Mouse (Mus musculus): Measurements from ENCODE around the gene Gm9045. TPM values are rescaled to one million over a fixed set of nuclear protein-coding genes. Genes with fewer than 3 reads are reported as not detected.
"Not testable (repeated sequence)": the region's sequence is repeated elsewhere in the genome, so short reads cannot be mapped to it uniquely, and the experiment has no call there.

Gene Gm9045
- total RNA-seq (2022) = not detected

DNA sequence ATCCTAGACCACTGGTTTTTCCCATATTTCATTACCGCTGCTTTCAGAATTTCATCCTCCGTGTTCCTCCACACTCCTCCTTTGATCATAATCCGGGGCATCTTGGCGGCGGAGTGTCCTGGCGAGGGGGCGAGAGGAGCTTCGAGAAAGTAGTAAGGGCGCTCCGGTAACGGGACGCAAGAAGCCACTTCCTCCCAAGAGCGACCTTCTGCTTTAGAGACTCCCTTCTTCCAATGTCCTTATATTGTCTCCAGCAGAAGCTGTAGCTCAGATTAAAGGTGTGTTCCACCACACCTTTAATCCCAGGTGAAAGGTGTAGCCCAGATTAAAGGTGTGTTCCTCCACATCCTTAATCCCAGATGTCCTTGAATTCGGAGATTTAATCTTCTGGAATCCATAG, at the start of gene Gm9045:
Gene Gm9045 (minus strand): TSS at position 101 of the 400 bp plus-strand sequence.
- DNase-seq (ENCODE audit: low spot score) = not testable (repeated sequence)

DNA sequence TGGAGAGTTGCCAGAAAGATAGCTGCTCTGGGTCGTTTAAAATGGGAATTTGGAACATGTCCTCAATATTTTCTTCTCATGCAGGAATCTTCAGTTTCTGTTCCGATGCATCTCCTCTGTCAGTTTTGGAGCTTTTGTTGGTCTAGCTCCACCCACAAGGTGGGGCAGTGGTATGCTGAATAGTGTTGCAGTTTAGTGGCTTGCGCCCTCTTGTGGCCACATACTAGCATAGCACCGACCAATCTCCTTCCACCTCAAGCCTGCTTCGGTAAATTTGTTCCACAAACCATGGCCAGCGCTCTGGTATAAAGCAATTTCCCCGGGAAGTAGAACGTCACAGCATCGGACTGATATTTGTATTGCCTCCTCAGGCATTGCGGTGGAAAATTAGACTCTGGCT, 32.8 kb upstream of the Gm9045 start:
- DNase-seq (ENCODE audit: low spot score) = peak; percentile 58

DNA sequence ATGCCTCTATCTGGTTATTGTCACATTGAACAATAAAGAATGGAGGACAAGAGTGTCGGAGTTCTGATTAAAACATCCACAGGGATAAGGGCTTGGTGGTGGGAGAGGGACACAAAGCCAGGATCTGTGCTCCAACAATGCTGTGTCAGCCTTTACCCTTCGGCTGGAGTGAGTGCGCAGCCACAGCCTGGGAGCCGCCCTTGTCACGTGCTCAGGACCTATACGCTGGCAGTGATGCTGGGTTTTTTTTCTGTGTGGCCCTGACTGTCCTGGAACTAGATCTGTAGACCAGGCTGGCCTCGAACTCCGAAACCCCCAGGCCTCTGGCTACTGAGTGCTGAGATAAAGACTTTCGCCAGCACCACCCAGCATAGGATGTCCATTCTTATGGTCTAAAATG, 31.9 kb upstream of the Gm9045 start:
- DNase-seq (ENCODE audit: low spot score) = no peak

DNA sequence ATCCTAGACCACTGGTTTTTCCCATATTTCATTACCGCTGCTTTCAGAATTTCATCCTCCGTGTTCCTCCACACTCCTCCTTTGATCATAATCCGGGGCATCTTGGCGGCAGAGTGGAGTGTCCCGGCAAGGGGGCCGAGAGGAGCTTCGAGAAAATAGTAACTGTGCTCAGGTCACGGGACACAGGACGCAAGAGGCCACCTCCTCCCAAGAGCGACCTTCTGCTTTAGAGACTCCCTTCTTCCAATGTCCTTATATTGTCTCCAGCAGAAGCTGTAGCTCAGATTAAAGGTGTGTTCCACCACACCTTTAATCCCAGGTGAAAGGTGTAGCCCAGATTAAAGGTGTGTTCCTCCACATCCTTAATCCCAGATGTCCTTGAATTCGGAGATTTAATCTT, 16.4 kb upstream of the Gm9045 start, which contains the start of gene Gm9049:
Gene Gm9049 (minus strand): TSS at position 101 of the 400 bp plus-strand sequence.
- not testable (repeated sequence) for DNase-seq (ENCODE audit: low spot score)

DNA sequence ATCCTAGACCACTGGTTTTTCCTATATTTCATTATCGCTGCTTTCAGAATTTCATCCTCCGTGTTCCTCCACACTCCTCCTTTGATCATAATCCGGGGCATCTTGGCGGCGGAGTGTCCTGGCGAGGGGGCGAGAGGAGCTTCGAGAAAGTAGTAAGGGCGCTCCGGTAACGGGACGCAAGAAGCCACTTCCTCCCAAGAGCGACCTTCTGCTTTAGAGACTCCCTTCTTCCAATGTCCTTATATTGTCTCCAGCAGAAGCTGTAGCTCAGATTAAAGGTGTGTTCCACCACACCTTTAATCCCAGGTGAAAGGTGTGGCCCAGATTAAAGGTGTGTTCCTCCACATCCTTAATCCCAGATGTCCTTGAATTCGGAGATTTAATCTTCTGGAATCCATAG, 10.9 kb upstream of the Gm9045 start, which contains the start of gene Gm9048:
Gene Gm9048 (minus strand): TSS at position 101 of the 400 bp plus-strand sequence.
- not testable (repeated sequence) for DNase-seq (ENCODE audit: low spot score)

DNA sequence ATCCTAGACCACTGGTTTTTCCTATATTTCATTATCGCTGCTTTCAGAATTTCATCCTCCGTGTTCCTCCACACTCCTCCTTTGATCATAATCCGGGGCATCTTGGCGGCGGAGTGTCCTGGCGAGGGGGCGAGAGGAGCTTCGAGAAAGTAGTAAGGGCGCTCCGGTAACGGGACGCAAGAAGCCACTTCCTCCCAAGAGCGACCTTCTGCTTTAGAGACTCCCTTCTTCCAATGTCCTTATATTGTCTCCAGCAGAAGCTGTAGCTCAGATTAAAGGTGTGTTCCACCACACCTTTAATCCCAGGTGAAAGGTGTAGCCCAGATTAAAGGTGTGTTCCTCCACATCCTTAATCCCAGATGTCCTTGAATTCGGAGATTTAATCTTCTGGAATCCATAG, 5.5 kb upstream of the Gm9045 start, which contains the start of gene Gm9046:
Gene Gm9046 (minus strand): TSS at position 101 of the 400 bp plus-strand sequence.
- DNase-seq (ENCODE audit: low spot score) = not testable (repeated sequence)

DNA sequence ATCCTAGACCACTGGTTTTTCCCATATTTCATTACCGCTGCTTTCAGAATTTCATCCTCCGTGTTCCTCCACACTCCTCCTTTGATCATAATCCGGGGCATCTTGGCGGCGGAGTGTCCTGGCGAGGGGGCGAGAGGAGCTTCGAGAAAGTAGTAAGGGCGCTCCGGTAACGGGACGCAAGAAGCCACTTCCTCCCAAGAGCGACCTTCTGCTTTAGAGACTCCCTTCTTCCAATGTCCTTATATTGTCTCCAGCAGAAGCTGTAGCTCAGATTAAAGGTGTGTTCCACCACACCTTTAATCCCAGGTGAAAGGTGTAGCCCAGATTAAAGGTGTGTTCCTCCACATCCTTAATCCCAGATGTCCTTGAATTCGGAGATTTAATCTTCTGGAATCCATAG, 5.3 kb downstream of the Gm9045 start, which contains the start of gene Gm9044:
Gene Gm9044 (minus strand): TSS at position 101 of the 400 bp plus-strand sequence.
- DNase-seq (ENCODE audit: low spot score) = not testable (repeated sequence)

DNA sequence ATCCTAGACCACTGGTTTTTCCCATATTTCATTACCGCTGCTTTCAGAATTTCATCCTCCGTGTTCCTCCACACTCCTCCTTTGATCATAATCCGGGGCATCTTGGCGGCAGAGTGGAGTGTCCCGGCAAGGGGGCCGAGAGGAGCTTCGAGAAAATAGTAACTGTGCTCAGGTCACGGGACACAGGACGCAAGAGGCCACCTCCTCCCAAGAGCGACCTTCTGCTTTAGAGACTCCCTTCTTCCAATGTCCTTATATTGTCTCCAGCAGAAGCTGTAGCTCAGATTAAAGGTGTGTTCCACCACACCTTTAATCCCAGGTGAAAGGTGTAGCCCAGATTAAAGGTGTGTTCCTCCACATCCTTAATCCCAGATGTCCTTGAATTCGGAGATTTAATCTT, 10.8 kb downstream of the Gm9045 start, which contains the start of gene Gm9040:
Gene Gm9040 (minus strand): TSS at position 101 of the 400 bp plus-strand sequence.
- DNase-seq (ENCODE audit: low spot score) = not testable (repeated sequence)

DNA sequence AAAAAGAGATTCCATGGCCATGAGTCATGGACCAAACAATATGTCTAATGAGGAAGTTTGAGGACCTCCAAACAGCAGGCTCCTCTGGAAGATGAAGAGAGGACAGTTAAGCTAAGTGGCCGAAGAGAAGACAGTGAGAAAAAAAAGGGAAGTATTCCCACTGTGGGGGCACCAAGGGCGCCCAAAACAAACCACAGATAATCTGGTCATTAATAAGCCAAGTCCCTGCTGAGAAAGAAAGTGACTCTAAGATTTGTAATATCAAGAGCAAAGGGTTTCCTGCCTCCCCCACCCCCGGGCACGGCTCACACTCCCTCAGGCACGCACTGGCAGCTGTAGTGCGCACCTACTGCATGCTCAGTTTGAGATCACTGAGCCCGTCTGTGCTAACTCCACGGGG, 18.6 kb downstream of the Gm9045 start:
- no peak for DNase-seq (ENCODE audit: low spot score)

DNA sequence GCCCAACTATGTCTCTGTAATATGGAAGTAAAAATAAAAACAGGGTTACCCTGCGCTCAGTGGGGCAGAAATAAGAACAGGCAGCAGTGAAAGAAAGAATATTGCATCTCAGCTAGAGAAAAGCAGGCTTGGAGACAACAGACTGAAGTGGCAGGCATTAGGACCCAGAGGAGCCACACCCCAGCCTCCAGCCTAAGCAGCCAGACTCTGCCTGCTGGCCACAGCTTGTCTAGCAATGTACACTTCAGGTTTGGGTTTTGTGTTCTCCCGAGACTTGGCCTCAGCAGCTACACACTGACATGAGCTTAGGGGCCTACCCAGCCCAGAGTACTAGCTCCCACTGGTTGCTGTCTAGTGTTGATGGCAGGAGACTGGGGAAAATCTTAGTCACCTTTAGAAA, 35.5 kb downstream of the Gm9045 start:
- not testable (repeated sequence) for DNase-seq (ENCODE audit: low spot score)

DNA sequence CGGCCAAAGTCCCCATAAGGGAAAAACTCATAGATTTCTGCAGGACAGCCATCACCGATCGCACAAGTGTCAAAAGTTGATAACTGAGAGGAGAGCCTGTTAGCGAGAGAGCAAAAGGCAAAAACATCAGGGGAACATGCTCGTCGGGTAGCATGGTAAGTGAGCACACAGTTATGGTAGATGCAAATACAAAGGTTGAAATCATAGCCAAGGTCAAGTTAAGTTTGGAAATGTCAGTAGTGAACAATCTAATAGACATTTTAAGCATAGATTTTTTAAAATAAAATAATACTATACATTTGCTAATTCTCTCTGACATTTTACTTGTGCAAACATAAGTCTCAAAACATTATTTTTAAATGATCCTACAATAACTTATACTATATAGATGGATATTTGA, 42.7 kb downstream of the Gm9045 start, which contains the start of gene Iltifb:
Gene Iltifb (minus strand): TSS at position 101 of the 400 bp plus-strand sequence.
- DNase-seq (ENCODE audit: low spot score) = no peak

Other genes starting within 250 kb of the Gm9045 start
- 1 to 10 TPM; 3.7 to 6.2 (median 5.1) TPM for gene Mdm1, start 196.0 kb downstream of the Gm9045 start, total RNA-seq (2022)
- not detected for gene Il22, start 132.9 kb downstream of the Gm9045 start, total RNA-seq (2022)
- gene Gm32717, start 97.1 kb downstream of the Gm9045 start, total RNA-seq (2022) = under 1 TPM; 0.37 to 0.50 (median 0.43) TPM
- gene Gm32802, start 79.1 kb downstream of the Gm9045 start, total RNA-seq (2022) = under 1 TPM; 0.37 to 0.50 (median 0.43) TPM
- gene Iltifb, start 42.8 kb downstream of the Gm9045 start, total RNA-seq (2022) = not detected
- gene Gm9040, start 10.9 kb downstream of the Gm9045 start, total RNA-seq (2022) = not detected
- gene Gm9044, start 5.4 kb downstream of the Gm9045 start, total RNA-seq (2022) = not detected
- not detected for gene Gm9046, start 5.4 kb upstream of the Gm9045 start, total RNA-seq (2022)
- not detected for gene Gm9048, start 10.8 kb upstream of the Gm9045 start, total RNA-seq (2022)
- gene Gm9049, start 16.3 kb upstream of the Gm9045 start, total RNA-seq (2022) = not detected
- gene Ifng, start 103.2 kb upstream of the Gm9045 start, total RNA-seq (2022) = not detected